Mouse (Mus musculus): ENCODE data around the gene Wsb2.
A peak's percentile ranks its signal among the peaks of the same experiment; 100 is the strongest.
"Not testable (repeated sequence)": the region's sequence is repeated elsewhere in the genome, so short reads cannot be mapped to it uniquely, and the experiment has no call there.

Gene Wsb2

DNA sequence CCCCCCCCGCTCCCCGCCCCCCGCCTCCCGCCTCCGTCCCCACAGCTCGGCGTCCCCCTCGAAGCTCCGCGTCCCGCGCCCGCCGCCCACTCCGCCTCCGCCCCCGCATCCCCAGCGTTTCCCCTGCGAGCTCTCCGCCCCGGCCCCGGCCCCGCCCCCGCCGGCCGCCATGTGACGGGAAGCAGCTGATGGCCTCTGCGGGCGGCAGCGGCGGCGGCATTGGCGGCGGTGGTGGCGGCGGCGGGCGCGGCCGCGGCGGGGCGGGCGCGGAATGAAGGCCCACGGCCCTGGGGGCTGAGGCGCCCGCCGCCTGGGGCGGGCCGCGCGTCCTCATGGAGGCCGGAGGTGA is at the start of gene Wsb2:
TSS of gene Wsb2 (plus strand) at position 176 of the 349 bp plus-strand sequence.
- DNase-seq, result peak; percentile 95

GRCm38 (mm10) chr5:117307699-117308098 is 49.4 kb upstream of the Wsb2 start:
- DNase-seq, result peak; percentile 90

GRCm38 (mm10) chr5:117313420-117313819 is 43.7 kb upstream of the Wsb2 start:
- DNase-seq, result peak; percentile 79

GRCm38 (mm10) chr5:117313909-117314308 is 43.2 kb upstream of the Wsb2 start:
- DNase-seq, result no peak

GRCm38 (mm10) chr5:117314587-117315428 is 42.3 kb upstream of the Wsb2 start:
- no peak for DNase-seq

- DNase-seq, result peak; percentile 85
Measured at GRCm38 (mm10) chr5:117318741-117319629, 38.1 kb upstream of the Wsb2 start, which contains the start of gene Vsig10. Gene Vsig10, plus strand, starts transcription at chr5:117319083.

GRCm38 (mm10) chr5:117323751-117324150 is 33.4 kb upstream of the Wsb2 start:
- DNase-seq, result no peak

DNA sequence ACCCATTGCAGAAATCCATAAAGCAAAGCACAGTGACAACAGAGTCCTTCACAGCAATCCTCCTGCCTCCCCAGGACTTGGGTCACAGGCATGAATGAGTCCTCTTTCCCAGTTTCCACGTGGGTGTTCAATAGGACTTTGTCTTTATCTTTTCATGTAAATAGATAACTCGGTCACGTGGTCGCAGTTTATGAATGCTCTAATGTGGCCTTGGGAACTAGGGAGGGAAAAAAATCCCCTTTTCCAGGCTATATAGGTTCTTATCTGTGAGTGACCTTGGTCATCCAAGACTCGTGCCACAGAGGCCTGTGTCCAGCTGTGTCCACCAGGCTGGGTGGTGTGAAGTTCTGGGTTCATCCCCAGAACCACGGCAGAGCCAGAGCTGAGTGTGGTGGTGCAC is 30.7 kb upstream of the Wsb2 start:
- DNase-seq, result no peak

DNA sequence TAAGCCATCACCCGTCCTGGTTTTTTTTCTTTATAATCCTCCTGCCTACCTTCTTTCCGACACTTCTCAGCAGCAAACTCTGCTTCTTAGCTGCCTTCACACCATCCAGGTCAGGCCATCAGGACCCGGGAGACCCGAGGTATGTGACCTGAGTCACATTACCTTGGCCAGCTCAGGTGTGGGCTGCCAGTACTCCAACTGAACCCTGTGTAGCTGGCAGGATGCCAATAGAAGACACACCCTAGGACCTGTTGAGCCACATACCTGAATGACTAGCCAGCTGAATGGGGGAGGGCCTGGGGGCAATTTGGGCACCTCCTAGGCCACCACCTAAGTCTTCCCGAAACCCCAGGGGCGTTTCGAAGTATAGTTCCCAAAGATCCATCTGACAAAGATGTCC is 26.6 kb upstream of the Wsb2 start:
- peak; percentile 43 for DNase-seq

GRCm38 (mm10) chr5:117337999-117338398 is 19.1 kb upstream of the Wsb2 start:
- DNase-seq, result no peak

DNA sequence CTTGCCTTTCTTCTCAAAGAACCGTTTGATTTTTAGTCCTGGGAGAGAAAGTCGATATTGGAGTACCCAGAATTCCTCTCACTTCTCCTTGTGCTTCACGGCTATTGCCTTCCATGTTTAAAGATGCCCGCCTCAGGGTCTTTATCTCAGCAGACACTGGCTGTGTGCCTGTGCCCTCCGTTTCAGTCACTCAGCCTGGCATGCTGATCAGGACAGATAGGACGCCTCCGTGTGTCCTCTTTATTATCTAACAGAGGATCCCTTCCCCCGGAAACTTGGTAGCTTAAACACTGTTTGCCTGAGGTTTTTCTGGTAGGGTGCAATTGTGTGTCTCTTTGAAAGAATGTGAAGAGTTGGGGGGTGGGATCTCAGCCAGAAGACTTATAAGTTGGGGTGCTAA is 18.6 kb upstream of the Wsb2 start:
- DNase-seq, result no peak

DNA sequence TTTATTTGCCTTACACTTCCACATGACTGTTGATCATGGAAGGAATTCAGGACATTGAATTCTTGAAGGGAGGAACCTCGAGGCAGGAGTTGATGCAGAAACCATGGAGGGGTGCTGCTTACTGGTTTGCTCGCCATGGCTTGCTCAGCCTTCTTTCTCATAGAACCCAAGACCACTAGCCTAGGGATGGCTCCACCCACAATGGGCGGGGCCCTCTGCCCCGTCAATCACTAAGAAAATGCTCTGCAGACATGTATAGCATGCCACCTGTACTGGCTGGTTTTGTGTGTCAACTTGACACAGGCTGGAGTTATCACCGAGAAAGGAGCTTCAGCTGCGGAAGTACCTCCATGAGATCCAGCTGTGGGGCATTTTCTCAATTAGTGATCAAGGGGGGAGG is 17.0 kb upstream of the Wsb2 start:
- no peak for DNase-seq

GRCm38 (mm10) chr5:117341896-117342295 is 15.2 kb upstream of the Wsb2 start:
- DNase-seq, result no peak

- DNase-seq, result not testable (repeated sequence)
Measured at GRCm38 (mm10) chr5:117344496-117344895, 12.6 kb upstream of the Wsb2 start.

DNA sequence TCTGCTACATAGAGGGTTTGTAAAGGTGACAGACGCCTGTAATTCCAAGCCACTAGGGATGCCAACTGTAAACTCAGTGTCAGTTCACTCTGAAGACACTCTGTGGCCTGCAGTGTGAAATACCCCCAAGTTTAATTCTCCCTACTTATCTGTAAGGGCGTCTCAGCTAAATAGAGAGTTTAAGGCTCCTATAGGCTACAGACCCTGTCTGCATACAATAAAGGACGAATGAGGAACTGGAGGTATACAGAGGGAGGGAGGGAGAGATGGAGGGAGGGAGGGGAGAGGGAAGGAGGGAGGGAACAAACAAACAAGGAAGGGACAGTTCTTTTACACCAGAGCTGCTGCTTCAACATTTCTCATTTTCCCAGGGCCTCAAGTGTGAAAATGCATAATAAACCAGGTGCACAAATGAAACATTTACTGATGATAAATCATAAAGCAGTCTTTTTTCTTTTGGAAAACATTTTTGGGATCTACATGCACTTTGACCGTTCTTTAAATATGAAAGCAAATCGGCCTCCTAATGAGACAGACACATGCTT is 11.6 kb upstream of the Wsb2 start:
- DNase-seq, result no peak

- no peak for DNase-seq
Measured at GRCm38 (mm10) chr5:117346281-117346680, 10.8 kb upstream of the Wsb2 start.

- no peak for DNase-seq
Measured at GRCm38 (mm10) chr5:117347011-117347410, 10.1 kb upstream of the Wsb2 start.

- no peak for DNase-seq
Measured at GRCm38 (mm10) chr5:117347838-117348237, 9.3 kb upstream of the Wsb2 start.

- peak; percentile 79 for DNase-seq
Measured at GRCm38 (mm10) chr5:117348279-117348678, 8.8 kb upstream of the Wsb2 start.

DNA sequence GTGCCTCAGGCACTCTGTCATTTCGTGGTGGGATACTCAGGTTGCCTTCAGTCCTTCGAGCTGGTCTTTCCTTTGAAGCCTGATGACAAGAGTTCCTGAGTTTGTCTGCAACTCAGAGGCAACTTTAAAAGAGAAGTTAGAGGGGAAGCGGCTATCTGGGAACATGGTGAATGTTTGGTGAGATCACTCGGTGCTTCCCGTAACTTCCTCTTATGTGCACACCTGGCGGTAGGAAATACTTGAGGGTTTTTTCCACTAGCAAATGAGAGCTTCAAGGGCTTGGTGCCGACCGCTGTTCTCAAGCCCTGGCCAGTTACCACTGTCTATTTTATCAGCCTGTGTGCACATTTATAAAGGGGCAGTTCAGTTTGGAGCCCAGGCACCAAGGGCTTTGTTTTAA is 3.0 kb upstream of the Wsb2 start:
- no peak for DNase-seq

DNA sequence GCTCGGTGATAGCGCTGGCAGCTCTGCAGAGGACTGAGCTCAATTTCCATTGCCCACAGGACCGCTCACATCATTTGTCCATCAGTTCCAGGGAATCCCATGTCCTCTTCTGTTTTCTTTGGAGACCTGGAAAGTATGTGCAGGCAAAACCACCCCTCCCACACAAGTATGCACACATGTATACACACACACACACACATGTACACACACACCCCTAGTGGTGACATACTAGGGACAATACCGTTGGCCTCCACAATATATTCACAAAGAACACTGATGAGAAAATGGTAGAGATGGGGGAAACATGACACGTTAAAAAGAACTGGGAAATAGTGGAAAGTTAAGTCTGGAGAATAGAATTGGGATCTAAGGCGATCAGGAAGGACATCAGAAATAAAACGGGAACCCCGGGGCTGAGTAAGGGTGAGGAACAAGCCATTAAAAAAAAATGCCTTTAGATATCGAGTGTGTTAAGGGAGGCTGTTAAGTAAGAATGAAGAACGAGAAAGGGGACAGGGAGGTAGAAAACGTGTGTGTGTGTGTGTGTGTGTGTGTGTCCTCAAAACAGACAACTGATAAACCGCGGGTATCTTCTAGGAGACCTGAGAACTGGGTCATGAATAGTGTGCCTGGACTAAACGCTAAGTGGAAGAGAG is 1.3 kb upstream of the Wsb2 start:
- DNase-seq, result no peak

- peak; percentile 80 for DNase-seq
Measured at GRCm38 (mm10) chr5:117356365-117357128, 557 bp upstream of the Wsb2 start.

All from kidney, postnatal 10 days (tissue).